Mouse (Mus musculus): ENCODE results near the gene Cabin1.

DNA sequence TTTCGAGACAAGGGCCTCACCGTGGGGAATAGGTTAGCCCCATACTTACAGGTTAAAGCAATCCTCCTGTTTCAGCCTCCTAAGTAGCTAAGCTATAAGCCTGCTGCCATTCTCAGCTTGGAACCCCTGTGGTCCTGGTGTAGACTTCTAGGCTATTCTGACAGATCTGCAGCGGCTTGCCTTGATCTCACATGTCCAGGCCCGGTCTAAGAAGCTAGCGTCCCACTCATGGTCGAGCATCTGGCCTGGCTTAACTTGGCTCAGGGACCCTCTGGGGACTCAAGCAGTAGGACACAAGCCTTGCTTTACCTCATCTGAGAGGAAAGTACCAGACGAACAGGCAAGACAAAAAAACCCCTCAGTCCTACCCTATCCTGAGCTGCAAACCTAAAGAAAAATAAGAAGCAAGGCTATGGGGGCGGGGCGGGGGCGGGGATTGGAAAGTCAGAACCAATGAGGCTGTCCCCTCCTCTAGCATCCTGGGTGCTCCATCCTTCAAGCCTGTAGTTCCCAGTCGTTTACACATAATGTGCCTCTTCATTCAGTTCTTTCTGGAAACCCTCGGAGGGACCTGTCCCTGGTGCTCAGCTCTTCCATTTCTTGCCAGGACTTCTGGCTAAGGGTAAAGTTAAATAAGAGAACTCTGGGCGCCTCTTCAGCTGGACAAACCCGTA lies 129.0 kb downstream of the Cabin1 start:
- no peak for TF ChIP-seq MXI1 (IDR thresholded peaks at IDR 0.05; ENCODE audit: low read depth, low read length)
- no peak for TF ChIP-seq ZKSCAN1 (IDR thresholded peaks at IDR 0.05; ENCODE audit: low read depth, low read length)
- TF ChIP-seq MAX (IDR thresholded peaks at IDR 0.05; ENCODE audit: low read length) = no peak
- no peak for TF ChIP-seq GATA1 (IDR thresholded peaks at IDR 0.05; ENCODE audit: low read depth, low read length)
- no peak for TF ChIP-seq MEF2A (IDR thresholded peaks at IDR 0.05; ENCODE audit: extremely low read depth, insufficient replicate concordance, low read depth, low read length, poor library complexity, severe bottlenecking)
